Mouse (Mus musculus) thymus, adult 2 months (tissue): ENCODE measurements around the gene Ppy.

Experiments
- CTCF ChIP-seq: fragments of 200-500 bp; IDR thresholded peaks from 2 replicates; pipeline ENCODE4 v1.5.1; 2012; ENCODE audit warnings: mild to moderate bottlenecking, control low read depth, low read length, moderate library complexity, borderline replicate concordance; ENCODE audit not compliant: control insufficient read depth, poor library complexity, insufficient read depth; ENCODE audit errors: extremely low read depth
- POLR2A ChIP-seq: fragments of 200-500 bp; IDR thresholded peaks from 2 replicates; pipeline ENCODE4 v1.6.1; 2012; ENCODE audit warnings: mild to moderate bottlenecking, low read length, control low read depth, moderate library complexity; ENCODE audit not compliant: control insufficient read depth, poor library complexity, insufficient read depth; ENCODE audit errors: extremely low read depth

- TF ChIP-seq POLR2A (no peak), CTCF (no peak)
Observed at GRCm38 (mm10) chr11:102095676-102096075, 5.4 kb downstream of the Ppy start.
